Mouse (Mus musculus): ENCODE measurements around the gene S100a10. TPM values are rescaled to one million over a fixed set of nuclear protein-coding genes. Genes with fewer than 3 reads are reported as not detected.
"Not testable (repeated sequence)": the region's sequence is repeated elsewhere in the genome, so short reads cannot be mapped to it uniquely, and the experiment has no call there.

S100a10 gene
- total RNA-seq, 2 experiments from 2014 or later, result 290 to 327 TPM

DNA sequence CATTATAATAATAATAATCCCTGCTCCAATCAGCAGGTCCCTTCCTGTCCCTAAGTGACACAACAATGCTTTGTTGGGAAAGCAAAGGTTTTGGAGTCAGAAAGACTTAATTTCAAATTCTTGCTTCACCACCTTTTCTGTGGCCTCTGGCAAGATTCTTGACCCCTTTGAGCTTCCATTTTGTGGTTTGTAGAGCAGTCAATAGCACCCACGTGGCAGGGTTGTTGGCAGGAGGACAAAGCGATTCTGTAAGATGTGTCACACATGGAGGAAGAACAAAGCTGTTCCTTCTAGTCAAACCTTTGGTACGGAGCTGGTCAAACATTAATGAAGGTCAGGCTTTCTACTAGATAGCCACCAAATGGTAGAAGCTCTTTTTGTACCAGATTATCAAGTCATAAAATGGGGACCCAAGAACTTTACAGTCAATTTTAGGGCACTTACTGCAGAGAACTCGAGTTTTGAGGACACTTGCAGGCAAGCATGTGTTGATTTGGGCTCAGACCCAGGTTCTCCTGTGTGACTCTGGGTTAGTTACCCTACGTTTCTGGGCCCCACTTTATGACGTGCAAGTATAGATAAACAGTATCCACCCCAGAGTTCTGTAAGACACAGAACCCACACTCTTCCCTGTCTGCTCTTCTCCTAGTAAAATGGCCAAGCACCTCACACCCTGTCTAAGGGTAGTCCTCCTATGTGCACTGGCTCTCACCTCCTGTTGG, 24.6 kb downstream of the S100a10 start:
- DNase-seq (ENCODE audit: low spot score in 2 of 2), result no peak

DNA sequence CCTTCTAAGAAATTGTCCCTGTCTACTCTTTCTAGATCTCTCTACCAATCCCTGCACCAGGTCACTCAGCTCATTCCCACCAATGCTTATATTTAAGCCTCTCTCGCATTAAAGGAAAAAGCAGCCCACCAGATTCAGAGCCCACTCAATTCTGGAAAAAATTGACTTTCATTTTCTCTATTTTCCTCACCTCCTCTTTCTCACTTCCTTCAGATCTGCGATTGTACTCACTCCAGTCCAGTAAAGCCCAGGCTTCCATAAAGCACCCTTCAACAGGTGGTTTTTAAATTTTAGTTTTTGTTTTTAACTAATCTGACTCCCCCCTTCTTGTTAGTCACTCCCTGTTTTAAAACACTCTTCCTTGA, 25.1 kb downstream of the S100a10 start:
- DNase-seq (ENCODE audit: low spot score in 2 of 2), result no peak

DNA sequence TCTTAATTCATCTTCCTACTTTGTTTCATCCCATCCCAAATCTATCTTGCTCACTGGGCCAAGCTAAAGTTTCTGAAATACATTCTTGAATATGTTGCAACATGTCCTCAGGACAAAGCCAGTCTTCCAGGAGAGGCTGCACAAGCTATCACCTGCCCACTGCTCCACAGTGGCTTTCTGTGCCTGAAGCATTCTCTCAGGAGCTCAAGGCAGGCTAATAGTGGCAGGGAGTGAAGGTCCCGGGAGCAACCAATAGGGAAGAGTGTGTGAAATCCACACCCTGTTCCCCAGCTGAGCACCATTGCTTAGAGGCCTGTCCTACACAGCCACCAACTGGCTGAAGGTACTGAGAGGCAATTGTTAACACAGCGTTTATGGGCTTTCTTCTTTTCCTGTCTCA, 26.1 kb downstream of the S100a10 start:
- DNase-seq (ENCODE audit: low spot score in 2 of 2), result no peak

DNA sequence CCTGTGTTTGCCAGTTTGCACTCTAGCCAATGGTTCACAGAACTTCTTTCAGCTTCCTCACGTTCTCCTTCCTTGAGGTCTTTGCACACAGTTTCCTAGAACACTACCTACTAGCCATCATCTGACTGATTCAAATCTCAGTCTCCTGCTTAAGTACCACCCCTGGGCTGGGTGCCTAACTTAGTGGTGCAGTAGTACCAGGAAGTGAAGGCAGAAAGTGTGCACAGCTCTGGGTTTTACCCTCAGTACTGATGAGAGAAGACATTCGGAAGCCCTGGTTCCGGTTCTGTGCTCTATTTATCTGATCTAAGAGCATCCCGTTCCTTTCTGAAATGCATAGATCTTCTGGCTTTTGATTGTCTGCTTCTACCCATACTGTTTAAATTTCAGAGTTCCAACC, 26.8 kb downstream of the S100a10 start:
- no peak for DNase-seq (ENCODE audit: low spot score in 2 of 2)

DNA sequence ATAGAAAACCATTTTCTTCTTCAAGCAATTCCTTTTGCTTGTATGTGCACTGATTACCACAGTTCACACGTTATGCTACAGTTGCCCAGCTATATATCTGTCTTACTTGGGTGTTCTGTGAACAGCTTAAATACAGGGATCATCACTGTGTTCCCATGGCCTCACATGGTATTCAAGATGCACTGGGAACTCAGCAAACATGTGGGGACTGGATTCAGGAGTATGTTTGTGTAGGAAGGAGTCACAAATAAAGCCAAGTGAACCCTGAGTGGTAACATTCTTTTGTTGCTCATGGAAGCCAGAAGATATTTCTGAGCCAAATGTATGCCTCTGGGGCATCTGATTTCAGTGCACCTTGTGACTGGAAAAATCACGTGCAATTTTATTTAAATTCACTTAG, 28.2 kb downstream of the S100a10 start:
- no peak for DNase-seq (ENCODE audit: low spot score in 2 of 2)

DNA sequence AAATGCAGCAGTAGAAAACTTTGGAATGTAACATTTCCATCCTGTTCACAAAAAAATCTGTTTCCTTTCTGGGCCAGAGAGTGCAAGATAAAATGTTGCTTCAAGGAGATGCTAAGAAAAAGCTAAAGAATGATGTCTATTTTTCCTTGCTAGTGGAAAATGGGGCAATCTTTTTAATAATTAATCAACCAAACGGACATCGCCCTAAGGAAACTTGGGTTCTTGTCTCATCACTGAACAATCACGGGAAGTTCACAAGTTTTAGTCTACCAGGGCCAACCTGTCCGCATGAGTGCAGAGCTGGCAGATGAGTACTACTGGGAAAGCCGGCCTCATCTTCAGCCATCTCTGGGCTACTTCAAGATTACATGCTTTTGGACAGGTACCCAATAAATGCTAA, 34.7 kb downstream of the S100a10 start:
- no peak for DNase-seq (ENCODE audit: low spot score in 2 of 2)

DNA sequence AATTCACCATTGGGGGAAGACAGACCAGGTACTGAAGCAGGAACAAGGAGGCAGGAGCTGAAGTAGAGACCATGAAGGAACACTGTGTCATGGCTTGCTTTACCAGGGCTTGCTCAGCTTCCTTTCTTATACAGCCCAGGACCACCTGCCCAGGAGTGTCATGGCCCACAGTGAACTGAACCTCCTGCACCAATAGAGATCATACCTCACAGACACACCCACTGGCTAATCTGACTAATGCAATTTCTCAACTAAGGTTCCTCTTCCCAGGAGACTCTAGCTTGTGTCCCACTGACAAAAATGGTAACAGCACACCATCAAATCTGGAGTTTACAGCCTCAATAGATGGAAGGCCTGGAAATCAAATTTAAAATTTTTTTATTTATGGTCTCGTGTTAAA, 35.4 kb downstream of the S100a10 start:
- DNase-seq (ENCODE audit: low spot score in 2 of 2), result no peak

DNA sequence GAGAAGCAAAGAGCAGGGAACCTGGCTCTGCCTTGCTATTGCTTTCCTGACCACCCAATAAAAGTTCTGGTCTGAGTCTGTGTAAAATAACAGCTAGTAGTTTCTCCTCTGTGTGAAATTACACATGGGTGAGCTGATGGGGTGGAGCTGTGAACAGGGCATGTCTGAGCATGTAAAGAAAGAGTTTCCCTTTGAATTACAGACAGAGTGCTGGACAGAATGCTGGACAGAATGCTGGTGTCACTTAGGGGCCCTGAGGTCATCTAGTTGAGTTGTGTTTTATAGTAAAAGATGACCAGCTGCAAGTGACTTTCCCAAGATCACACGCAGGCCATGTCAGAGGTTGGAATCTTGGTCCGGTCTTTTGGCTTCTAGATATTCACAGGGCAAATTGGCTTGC, 37.2 kb downstream of the S100a10 start:
- no peak for DNase-seq (ENCODE audit: low spot score in 2 of 2)

DNA sequence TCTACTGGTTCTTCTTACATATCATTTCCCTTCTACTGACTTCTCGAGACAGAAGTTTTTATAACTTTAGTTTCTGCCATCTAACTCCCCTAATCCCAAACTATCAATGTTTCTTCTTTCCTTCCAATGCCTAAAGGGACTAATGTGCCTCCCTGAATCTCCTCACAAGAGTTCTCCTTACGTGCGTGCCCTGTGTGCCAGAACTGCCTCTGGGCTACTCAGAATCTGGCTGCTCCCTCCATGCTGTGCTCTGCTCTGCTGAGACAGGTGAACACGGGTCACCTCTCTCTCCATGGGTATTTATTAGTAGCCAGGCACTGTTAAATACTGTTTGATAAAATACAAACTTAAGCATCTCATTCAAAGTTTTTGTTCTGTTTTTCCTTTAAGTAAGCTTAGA, 38.1 kb downstream of the S100a10 start:
- no peak for DNase-seq (ENCODE audit: low spot score in 2 of 2)

DNA sequence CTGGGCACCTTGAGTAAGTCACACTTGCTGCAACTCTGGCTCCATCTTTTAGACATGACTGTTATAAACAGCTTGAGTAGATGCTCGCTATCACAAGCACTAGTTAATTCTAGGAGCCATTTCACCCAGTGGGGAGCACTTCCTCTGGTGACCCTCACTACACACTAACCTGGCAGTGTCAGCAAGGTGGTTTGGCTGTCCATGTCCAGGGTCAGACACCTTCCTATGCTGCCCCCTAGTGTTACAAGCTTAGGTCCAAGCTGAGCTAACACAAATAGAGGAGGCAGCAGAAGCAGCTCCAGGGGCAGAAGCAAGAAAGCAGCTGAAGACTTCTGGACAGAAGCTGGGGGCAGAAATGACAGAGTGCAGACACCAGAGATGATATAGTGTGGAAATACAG, 38.6 kb downstream of the S100a10 start:
- peak in 1 of 2 experiments; percentile 28 for DNase-seq (ENCODE audit: low spot score in 2 of 2)

DNA sequence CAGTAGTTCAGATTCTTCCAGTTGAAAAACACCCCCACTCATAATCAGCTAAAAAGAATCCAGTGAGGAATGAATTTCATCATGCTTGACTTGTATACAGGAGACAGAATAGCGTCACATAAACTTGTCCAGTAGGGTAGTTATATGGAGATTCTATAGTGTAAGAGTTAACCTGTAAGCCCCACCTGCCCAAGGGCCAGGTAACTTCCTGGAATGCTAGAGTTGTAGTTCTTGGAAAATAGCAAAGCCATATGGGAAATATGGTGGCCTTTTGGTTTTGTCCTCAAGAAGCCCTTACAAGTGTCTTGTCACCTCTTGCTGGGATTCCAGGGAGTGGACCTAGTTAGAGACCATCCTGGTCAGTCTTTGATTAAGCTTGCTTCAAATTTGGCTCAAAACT, 41.8 kb downstream of the S100a10 start:
- no peak for DNase-seq (ENCODE audit: low spot score in 2 of 2)

DNA sequence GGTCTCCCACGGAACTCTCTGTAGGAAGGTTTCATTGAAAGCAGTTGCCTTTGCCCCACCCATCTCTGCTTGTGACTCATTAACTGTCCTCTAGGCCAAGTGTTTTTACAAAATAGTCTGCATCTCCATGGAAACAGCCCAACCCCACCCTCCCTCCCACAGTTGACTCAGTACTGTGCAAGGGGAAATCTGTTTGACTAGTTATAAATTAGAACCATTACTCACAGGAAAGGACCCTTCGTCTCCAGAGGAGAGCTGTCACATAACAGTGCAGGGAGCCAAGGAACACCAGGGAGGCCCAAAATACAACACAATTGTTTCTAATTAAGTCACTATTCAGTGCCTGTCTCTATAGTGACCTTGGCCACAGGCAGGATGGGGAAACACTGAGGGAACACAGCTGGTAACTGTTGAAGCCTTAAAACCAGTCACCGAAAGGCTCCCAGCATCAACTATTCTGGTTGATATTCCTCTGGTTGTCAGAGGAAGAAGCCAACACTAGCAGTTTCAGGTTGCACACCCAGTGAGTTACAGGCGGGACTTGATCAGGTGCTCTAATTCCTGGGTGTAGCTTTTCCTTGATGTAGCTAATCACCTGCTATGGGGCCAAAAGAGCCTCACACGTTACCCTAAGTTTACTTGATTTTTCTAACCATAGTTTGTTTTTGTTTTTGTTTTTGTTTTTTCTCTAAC, 42.5 kb downstream of the S100a10 start:
- DNase-seq (ENCODE audit: low spot score in 2 of 2), result peak in 1 of 2 experiments; percentile 31

DNA sequence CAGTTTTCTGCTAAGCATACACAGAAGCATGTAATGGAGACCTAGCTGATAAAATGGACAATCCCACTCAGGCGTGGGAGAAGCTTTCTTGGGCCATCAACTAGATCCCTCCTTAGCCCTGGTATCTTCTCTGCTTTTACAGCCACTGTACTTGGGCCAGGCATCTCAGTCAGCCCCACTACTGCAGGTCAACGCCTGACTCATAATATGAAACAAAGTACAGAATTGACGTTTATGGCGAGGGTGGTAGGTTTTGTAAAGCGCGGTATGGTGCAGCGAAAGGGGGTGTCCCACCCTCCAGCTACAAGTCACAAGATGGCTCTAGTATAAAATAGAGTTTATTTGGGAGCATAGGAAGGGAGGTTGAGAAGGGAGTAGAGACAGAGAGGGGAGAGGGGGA, 43.1 kb downstream of the S100a10 start:
- no peak for DNase-seq (ENCODE audit: low spot score in 2 of 2)

DNA sequence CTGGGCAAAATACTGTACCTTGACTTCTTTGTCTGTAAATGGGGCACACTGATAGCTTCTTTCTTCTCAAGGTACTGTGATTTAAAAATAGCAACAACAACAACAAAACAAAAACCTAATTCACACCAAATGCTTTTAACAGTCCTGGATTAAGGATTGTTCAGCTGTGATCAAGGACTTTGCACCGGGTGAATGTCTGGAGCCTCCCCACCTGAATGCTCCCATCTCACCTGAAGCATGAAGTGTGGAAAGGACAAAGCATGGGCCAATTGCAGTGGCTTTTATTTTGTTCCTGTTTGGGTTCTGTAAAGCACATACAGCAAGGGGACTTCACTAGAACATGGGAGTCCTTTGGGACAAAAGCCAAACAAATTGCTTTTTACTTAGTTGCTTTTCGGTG, 45.3 kb downstream of the S100a10 start:
- no peak for DNase-seq (ENCODE audit: low spot score in 2 of 2)

DNA sequence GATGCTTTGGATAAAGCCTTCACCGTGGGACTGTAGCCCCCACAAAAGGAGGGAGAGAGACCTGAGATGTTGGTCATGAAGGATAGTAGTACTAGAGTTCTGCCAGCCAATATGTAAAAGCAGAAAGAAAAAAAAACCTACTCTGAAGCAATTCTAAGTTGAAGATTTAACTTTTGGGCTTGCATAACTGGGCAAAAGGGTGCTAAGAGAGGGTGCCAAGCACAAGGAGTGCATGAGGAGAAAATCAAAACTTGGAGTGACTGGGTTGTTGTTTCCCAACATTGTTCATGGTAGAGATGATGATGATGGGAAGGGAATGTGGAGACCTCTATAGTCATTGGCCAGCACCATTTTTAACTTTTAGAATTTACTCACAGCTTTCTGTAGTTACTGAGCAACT, 47.0 kb downstream of the S100a10 start:
- DNase-seq (ENCODE audit: low spot score in 2 of 2), result no peak

DNA sequence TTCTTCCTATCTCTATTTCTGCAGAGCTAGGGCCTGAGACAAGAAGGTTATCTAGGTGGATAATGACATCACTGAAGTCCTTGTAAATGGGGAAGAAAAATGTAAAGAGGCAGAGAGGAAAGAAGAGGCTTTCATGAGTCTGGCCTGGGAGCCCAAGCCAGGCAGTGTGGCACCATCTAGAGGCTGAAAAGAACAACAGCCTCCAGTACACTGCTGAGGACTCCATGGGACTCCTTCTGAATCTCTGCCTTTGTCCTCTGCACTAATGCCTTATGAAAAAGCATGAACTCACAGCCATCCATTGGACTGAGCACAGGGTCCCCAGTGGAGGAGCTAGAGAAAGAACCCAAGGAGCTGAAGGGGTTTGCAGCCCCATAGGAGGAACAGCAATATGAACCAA, 54.1 kb downstream of the S100a10 start:
- not testable (repeated sequence) for DNase-seq (ENCODE audit: low spot score in 2 of 2)

Other genes with a start within 250 kb of the S100a10 start
- under 1 TPM; 0.05 to 0.21 TPM for gene Hrnr, start 235.3 kb upstream of the S100a10 start, total RNA-seq (2021)
- not detected for gene Rptn, start 161.4 kb upstream of the S100a10 start, total RNA-seq (2021)
- under 1 TPM; 0.34 to 0.42 TPM for gene Tchh, start 112.8 kb upstream of the S100a10 start, total RNA-seq (2021)
- gene Tchhl1, start 86.3 kb upstream of the S100a10 start, total RNA-seq (2021), result not detected
- gene S100a11, start 34.6 kb upstream of the S100a10 start, total RNA-seq (2021), result 100 to 1,000 TPM; 310 to 333 TPM
- gene Tdpoz2, start 97.6 kb downstream of the S100a10 start, total RNA-seq (2021), result not detected
- not detected for gene Tdpoz1, start 121.2 kb downstream of the S100a10 start, total RNA-seq (2021)
- not detected for gene Gm37596, start 138.0 kb downstream of the S100a10 start, total RNA-seq (2021)
- gene Gm5773, start 217.9 kb downstream of the S100a10 start, total RNA-seq (2021), result not detected
- gene Tdpoz4, start 241.3 kb downstream of the S100a10 start, total RNA-seq (2021), result not detected

Data from gastrocnemius, postnatal 4 days (tissue).